Mouse (Mus musculus): ENCODE measurements at regions not wholly inside any gene's neighbourhood (a gene's known extent, or its start where the extent isn't known, plus 50 kb on each side); places are given as distances from the start of the nearest gene placed in this dataset.

DNA sequence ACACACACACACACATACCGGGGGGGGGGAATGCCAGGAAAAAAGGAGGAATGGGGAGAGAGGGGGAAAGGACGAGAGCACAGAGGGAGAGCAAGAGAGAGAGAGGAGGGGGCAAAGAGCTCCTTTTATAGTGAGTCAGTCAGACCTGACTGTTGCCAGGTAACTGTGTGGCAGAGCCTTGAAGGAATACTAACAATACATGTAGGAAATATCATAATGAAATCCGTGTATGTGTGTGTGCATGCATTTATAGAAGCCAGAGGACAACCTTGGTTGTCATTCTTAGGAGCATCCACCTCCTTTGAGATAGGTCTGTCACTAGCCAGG lies 127.6 kb upstream of the Med14 start:
- DNase-seq = no peak
- intact Hi-C loops (cut with DNase I) = loop anchor here (10.0 kb wide), 1 partner anchor 175 kb away; no protein-coding TSS in a partner anchor

DNA sequence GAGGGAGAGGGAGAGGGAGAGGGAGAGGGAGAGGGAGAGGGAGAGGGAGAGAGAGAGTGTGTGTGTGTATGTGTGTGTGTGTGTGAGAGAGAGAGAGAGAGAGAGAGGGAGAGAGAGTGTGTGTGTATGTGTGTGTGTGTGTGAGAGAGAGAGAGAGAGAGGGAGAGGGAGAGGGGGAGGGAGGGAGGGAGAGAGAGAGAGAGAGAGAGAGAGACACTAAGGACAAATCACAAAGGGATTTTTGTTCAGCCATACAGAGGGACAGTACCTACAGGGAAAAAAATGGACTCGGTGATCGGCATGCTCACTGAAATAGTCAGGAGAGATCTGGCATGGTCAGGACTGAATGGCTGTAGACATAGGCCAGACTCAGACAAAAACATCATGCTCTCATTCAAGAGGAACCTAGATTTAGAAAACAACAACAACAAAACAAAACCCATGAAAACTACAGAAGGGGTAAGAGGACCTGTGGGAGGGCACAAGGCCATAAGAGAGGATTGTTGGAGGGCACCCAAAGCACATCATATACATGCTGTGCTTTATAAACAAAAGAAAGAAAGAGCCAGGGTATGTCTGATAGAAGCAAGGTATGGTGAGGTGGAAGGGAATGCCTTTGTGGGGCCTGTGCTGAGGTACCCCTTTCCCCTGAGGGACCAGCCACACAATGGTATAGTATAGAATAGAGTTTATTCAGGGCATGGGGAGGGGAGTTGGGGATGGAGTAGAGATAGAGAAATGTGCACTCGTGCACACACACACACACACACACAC lies 127.0 kb upstream of the Med14 start:
- intact Hi-C loops (cut with DNase I) = loop anchor here (10.0 kb wide), 1 partner anchor 176 kb away; no protein-coding TSS in a partner anchor

DNA sequence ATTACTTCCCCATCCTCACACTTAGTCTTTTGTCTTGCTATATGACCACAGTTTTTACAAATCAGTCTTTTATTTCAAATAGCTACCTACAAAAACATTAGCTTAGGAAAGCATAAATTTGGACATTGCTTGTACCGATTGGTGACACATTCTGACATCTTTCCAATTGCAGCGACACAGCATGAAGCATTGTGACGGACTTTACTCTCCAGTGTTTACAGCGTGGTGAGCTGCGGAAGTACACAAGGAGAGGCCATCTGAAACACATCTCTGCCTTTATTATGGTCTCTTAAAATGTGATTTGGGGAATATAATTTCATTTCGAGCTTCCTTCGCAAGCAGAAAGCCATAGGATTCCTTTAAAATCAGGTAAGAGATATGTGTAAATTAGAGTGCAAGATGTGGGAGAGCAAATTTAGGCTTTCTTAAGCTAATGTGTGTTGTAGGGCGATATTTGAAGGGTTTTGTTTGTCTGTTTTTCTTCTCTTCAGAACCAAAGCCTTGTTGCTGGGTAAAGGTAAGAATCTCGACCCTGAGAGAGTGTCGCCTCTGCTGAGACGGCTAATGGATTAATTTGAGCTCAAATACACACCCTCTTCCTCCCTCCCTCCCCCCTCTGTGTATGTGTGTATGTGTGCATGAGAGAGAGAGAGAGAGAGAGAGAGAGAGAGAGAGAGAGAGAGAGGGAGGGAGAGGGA lies 126.3 kb upstream of the Med14 start:
- DNase-seq = no peak
- intact Hi-C loops (cut with DNase I) = loop anchor here (10.0 kb wide), 1 partner anchor 177 kb away; no protein-coding TSS in a partner anchor

More for the DNA sequence above, 127.0 kb upstream of the Med14 start:
- DNase-seq = no peak

DNA sequence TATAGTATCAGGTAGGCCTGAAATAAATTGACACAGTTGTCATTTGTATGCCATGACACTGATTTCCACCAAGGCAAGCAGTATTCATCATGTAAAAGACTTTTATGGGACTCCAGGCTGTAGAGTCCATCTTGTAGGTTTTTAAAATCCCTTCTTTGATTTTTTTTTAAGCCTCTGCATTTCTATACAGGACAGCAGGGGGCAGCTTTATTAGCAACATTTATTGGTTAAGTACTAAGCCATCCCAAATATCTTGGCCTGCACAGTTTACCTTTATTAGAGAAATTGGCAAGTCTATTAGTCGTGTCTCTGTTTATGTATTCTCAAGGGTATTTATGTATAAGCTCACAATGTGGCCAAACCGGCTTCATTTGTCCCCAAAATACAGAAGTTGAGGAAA lies 125.6 kb upstream of the Med14 start:
- intact Hi-C loops (cut with DNase I) = loop anchor here (10.0 kb wide), 1 partner anchor 177 kb away; no protein-coding TSS in a partner anchor
- DNase-seq = no peak

DNA sequence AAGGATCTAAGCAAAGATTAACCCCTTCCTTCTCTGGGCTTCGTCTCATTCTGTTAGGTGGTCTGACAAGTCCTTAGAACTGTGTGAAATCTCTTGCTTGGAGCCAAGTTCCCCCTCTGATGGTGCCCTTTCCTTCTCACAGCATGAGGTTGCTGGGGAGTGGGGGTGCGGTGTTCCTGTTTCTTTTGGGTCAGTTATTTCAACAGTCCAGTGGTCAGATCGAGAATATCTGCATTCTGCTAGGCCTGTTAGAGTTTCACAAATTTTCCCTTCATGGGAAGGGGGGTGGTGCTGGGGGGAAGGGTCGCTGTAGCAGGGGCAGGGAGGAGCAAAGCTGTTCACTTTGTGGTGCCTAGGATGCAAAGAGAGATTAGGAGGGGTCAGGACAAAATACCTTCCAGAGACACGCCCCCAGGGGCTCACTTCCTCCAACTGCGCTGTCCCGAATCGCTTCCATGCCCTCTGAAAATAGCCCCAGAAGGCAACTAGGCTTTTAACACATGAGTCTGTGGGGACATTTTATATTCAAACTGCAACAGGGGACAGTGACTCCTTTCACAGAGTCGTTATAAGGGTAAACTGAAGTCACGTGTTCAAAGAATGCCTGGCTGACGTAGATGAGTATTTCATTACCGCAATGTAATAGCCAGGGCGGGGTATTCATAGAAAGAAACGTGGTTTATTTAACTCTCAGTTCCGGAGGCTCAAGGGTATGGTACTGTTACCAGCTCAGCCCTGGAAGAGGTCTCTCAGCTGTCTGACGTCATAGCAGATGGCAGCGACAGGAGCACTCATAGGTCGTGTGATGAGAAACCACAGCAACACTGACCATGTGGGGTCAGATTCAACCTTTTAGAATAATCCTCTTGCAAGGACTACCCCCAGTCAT lies 124.5 kb upstream of the Med14 start:
- DNase-seq = no peak
- intact Hi-C loops (cut with DNase I) = loop anchor here (10.0 kb wide), 1 partner anchor 178 kb away; no protein-coding TSS in a partner anchor

DNA sequence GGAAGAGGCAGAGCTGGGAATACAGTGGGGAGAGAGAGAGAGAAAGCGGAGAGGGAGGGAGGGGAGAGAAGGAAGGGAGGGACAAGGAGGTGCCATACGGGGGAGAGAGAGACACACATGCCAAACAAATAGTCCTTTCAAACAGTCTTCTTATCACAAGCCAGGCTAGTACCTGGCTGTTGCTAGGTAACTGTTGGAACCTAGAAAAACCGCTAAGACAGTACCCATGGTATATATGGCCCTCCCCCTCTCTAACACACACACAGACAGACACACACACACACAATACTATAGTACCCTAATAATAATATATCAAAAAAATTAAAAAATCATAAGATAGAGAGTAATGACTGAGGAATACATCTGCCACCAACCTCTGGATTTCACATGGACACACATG lies 117.4 kb upstream of the Med14 start:
- intact Hi-C loops (cut with DNase I) = no loop called here
- no peak for DNase-seq

DNA sequence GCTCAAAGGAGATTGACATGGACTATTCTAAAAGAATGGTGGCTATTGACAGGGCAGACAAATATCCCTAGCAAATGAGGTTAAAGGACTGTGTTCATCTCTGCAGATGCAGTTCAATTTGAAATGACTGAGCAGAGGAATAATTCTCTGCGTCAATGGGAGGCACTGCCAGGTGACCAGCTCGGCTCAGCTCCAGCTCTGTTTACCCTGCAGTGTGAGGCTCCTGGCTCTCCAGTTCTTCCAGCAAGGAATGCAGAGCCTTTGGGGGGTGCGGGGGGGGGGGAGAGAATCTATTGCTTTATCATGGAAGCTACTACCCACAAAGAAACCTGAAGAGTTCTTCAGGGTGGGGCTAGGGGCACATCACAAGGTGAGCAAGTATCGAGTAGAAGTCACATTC lies 115.6 kb upstream of the Med14 start:
- no peak for DNase-seq
- intact Hi-C loops (cut with DNase I) = no loop called here

DNA sequence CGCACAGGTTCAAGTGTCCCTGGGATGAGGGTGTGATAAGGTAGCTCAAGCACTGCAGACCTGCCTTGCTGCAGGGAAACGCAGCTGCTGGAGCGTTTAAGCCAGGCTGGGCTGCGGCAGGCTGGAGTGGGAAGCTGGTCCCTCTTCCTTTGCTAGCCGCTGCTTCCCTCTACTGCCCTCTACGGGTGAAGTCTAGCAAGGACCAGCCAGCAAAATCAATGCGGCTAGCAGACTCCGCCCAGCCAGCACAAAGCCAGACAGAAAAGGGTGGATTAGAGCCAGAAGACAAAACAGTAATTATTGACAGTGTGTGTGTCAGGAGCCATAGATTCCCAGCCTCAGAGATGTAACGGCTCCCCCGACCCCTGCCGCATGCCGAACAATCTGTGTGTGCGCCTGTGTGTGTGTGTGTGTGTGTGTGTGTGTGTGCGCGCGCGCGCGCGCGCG lies 111.8 kb upstream of the Med14 start:
- intact Hi-C loops (cut with DNase I) = no loop called here
- peak; percentile 70 to 85 for DNase-seq

DNA sequence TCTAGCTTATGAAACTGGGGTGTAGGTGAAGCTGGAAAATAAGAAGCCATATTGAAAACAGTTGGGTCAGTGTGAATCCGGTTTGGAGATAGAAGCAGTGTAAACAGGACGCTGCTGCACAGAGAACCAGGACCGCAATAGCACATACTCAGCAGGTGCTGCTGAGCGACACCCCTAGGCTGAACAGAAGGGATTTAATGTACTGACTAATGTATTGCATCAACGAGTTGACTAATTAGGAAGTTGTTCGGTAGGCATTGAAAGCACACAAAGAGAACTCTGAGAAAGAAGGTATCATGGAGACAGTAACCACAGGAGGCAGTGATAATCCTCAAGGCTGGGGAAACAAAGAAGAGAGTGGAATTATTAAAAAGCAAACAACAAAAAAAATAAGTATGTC lies 111.4 kb upstream of the Med14 start:
- intact Hi-C loops (cut with DNase I) = no loop called here
- no peak for DNase-seq

DNA sequence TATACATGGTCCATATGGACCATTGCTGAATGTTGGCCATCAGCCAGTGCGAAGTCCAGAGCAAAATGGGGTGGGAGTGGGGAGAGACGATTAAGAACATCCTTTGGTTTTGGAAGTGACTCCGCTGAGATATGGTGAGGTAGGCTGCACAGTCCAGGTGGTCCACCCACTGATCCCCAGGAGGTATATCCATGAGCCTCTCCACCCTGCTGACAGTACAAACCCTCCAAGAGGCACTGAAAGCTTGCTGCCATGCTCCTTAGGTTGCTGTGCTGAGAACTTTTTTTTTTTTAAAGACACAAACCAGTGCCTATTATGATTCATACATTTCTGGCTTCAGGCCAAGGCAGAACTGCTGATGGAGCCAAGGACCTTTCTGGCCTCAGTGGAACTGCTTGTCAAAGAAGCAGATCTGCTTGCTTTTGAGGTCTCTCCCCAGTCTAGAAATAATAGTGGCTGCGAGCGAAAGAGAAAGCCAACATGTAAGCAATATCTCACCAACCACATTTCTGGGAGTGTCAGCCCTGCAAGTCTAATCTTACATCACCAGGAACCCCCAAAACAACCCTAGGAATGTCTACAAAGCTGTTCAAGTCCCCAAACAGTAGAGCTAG lies 105.1 kb upstream of the Med14 start:
- intact Hi-C loops (cut with DNase I) = no loop called here

DNA sequence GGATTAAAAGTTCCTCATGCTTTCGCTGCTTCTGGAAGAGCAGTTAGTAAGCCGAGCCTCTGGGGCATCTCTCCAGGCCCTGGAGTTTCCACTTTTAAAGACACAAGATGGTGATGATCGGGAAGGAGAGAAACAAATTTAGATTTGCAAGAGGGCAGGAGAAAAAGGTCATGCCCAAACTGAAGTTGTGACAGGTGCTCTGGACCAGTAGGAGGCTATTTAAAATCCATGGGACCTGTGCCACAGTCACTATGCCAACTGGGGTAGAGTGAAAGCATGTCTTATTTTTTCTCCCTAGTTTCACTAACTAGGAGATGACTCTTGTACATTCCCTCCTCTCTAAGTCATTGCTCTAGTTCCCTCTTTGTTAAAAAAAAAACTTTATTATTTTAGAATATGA lies 104.3 kb upstream of the Med14 start:
- no peak for DNase-seq
- intact Hi-C loops (cut with DNase I) = no loop called here

More for the DNA sequence above, 105.1 kb upstream of the Med14 start:
- DNase-seq = no peak

DNA sequence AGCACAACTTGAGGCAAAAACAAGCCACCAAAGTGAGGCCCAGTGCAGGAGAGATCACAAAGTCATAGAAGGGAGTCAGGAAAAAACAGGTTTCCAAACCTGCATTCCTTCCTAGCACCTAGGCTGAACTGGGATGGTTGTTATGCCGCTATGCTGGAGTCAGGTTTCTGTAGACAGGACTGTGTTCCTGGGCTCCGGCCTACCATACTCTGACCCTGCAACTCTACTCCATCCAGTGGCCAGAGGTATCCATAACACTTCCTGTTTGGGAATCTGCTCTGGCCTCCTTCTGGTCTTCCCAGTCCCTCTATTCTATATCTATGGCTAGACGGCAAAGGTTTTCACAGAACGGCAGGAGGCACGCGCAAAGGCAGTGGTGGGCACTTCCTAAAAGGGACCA lies 98.3 kb upstream of the Med14 start:
- intact Hi-C loops (cut with DNase I) = no loop called here

DNA sequence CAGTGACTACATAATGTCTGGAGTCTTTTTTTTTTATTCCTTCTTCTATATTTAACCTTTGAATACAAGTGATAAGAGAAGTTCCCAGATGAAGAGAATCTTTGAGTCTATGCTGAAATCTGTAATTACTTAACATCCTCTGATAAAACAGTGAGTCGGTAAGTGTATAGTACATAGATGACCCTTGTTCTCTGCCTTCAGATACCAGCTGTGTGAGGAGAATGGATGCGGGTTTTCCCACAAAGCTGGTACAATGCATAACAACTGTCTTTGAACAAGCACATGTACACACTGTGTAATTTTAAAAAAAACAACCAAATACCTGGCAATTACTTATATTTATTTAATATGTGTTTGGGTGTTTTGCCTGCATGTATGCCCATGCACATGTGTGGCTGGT lies 96.9 kb upstream of the Med14 start:
- intact Hi-C loops (cut with DNase I) = no loop called here
- no peak for DNase-seq

More for the DNA sequence above, 98.3 kb upstream of the Med14 start:
- peak in 1 of 2 experiments; percentile 23 for DNase-seq

DNA sequence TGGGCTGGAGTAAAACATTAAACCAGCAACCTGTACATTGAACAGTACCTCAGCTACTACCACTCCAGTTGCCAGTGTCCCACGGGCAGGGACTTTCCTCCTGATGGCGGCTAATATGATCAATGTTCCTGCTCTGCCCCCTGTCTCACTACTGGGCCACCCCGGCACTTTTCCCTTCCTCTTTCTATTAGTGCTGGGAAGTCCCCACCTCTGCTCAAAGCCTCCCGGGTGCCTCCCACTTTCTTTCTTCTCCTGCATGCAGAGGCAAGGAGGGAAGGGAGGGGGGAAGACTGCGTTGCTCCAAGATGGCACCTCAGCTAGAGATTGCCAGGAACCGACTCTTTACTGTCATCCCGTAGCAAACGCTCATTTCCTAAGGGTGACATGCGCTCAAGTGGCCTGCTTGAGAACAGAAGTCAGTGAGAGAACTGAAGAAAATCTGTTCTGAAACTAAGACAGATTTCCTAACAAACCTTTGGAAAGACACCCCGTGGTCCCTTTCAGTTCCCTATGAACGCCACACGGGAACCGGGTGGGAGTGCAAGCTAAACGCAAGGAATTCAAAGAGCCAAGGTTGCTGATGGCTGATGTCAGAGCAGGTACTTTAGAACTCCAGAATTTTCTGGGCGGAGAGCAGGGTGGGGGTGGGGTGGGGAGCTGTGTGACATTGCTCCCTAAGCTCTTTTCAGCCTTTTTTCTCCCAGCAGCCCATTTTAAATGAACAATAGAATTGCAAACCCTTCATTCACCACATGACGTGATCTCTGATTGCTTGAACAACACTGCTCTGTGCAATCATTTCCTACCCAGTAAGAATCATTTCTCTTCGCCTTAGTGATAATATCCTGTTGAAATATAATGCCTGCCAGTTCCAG lies 96.2 kb upstream of the Med14 start:
- intact Hi-C loops (cut with DNase I) = no loop called here
- peak in 1 of 2 experiments; percentile 3 for DNase-seq

DNA sequence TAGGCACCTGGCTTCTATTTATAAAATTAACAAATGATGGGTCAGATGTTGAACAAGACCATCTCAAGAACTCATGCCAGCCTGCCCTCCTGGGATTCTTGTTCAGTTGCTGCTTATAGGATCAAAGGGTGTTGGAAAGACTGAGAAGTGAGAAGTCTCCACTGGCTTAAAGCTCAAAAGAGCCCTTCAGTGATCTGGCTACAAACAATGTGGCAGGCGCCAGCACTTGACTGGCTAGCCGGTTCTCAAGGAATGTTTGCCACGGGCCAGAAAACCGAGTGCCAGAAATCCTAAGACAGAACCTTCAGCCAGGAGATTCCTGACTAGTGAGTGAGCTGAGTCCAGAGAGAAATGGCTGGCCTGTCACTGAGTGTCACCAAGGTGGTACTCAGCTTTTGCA lies 93.6 kb upstream of the Med14 start:
- peak; percentile 11 to 49 for DNase-seq
- intact Hi-C loops (cut with DNase I) = no loop called here

DNA sequence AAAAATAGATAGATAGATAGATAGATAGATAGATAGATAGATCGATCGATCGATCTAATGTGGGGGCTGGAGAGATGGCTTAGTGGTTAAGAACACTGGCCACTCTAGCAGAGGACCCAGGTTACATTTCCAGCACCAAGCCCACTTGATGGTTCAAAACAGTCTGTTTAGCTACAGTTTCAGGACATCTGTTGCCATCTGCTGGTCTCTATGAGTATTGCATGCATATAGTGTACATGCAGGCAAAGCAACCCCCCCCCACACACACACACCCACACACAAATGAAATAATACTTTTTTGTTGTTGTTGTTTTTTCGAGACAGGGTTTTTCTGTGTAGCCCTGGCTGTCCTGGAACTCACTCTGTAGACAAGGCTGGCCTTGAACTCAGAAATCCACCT lies 89.8 kb upstream of the Med14 start:
- intact Hi-C loops (cut with DNase I) = loop anchor here (5.0 kb wide), 1 partner anchor 174 kb away; no protein-coding TSS in a partner anchor
- peak in 1 of 2 experiments; percentile 42 for DNase-seq

DNA sequence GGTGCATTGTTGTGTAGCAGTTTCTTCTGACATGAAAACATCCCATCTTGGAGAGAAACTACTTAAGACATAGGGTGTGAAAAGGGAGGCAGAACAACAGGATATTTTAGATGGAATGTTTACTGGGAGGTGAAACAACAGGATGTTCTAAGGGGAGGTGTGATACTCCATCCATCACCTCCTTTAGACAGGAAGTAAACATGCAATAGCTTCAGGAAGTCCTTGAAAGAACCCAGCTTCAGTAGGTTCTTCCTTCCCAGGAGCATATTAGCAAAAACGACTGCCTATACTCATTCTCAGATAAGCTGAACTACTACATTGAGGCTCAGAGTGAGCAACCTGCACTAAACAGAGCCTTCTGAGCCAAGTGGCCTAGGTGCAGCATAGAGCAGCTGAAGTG lies 82.6 kb upstream of the Med14 start:
- DNase-seq = no peak
- intact Hi-C loops (cut with DNase I) = no loop called here

DNA sequence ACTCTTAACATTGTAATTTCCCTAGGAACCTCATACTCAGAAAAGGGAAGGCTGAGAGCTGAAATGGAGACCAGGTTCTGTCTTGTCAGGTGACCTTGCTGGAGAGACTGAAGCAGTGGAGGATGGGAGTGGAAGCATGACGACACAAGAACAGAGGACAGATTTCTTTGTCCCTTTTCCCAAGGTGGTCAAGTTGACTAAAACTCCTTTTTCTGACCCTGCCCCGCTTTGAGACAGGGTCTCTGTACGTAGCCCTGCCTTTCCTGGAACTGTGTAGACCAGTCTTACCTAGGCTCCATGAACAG lies 79.1 kb upstream of the Med14 start:
- no peak for DNase-seq
- intact Hi-C loops (cut with DNase I) = no loop called here

DNA sequence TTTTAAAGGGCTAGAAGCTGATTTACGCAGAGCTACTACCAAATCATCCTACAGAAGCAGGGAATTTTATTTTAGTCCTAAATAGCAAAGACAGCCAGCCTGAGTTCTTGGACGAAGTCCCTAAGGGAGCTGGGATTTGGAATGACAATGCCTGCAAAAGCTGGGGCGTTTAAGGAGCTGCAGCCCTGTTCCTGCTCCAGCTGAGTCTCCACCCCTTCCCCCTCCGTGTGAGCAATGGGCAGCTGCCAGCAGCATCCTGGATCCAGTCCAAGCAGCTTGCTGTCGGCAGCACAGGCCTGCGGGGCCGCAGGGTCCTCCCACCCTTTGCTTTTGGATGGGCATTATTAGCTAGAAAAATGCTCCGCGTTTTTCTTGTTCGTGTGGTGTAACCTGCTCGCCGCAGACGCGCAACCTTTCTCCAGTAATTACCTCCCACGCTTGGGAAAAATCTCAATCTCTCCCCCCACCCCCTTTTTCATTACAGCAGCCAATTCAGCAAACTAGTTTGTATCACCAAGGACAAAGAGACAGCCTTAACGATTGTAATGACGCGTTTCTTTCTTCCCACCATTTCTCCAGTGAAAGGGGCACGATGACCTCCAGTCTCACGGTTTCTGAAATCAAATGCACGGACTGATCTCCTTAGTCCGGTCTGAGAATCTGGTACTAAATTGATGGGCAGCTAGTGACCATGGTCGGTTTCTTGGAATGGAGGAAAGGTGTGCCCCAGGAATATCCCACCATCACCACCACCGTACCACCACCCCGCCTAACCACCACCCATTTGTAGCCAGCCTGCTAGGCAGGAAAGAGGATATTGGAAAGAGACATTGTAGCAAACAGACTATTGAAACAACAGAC lies 78.5 kb upstream of the Med14 start:
- DNase-seq = peak; percentile 83 to 91
- intact Hi-C loops (cut with DNase I) = no loop called here

Measured in heart, postnatal 14 days (tissue).